Mouse (Mus musculus): ENCODE results near the gene Trim30d.
"Not testable (repeated sequence)": the region's sequence is repeated elsewhere in the genome, so short reads cannot be mapped to it uniquely, and the experiment has no call there.

Gene Trim30d

GRCm38 (mm10) chr7:104507421-104508065, at the start of gene Trim30d:
TSS of gene Trim30d (minus strand) at chr7:104507849.
- not testable (repeated sequence) for DNase-seq (ENCODE audit: low spot score)

DNA sequence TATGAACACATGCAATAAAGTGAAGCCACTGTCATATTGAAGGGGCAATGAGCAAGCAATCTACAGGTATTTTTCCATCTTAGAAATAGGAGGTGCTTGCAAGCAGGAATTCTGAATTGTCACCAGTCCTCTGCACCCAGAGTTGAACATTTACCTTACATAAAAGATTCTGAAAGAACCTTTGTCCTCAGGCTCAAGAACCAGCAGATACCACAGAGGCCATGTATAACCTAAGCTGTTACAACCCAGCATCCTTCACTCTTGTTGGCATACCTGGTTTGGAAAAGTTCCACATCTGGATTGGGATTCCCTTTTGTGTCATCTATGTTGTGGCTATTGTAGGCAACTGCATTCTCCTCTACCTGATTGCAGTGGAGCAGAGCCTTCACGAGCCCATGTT, 45.1 kb upstream of the Trim30d start:
- DNase-seq (ENCODE audit: low spot score) = no peak

GRCm38 (mm10) chr7:104549833-104550232, 42.2 kb upstream of the Trim30d start, which contains the start of gene Olfr651:
TSS of gene Olfr651 (plus strand) at chr7:104550133.
- no peak for DNase-seq (ENCODE audit: low spot score)

DNA sequence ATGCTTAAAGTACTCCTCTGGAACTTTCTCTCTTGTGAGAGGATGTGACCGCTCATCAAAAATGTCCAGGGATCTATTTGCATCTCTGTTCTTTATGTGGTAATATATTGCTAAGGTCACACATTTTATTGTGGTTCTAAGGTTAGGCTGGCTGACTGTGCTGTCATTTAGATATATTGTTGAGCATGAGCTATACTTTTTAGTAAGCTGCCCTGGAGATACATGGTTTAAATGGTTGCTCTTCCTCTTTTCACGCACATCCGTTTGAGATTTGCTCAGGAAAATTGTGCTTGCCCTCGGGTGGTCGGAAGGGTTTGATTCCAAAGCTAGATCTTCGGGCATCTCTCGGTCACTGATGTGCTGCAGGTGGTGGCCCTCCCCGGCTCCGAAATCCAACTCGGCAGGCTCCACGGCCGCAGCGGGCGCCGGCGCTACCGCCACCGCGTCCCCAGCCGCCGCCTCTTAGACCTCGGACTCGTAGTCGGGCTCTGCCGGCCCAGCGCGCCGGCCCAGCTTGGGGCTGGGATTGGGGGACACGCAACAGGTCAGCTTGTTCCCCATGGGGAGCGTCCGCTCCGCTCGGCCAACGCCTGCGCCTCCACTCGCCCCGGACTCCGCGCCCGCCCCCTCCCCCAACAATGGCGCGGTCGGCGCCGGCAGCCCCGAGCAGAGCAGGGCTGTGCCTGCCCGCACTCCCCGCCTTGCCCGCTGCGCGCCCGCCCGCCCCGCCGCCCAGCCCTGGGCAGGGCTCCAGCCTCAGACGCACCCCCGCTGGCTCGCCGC, 5.9 kb downstream of the Trim30d start:
- peak; percentile 36 for DNase-seq (ENCODE audit: low spot score)

DNA sequence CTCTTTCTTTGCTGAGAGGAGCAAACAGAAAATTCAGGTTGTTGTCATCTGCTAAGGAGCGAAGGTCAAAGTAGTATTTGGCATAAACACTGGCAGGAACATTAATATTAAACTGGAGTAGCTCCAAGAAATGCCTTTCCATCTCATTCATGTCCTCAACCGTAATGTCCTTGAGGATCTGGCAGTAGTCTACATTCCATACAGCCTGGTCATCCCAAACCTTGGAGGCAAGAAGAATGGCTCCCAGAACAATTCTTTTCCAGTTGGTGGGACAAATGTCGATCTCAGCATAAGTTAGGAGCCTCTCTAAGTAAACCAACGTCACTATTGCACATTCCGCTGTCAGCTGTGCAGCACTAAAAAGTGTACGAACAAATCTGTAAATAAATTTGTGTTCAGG, 6.5 kb downstream of the Trim30d start:
- not testable (repeated sequence) for DNase-seq (ENCODE audit: low spot score)

- not testable (repeated sequence) for DNase-seq (ENCODE audit: low spot score)
Measured at GRCm38 (mm10) chr7:104499464-104499863, 8.2 kb downstream of the Trim30d start.

DNA sequence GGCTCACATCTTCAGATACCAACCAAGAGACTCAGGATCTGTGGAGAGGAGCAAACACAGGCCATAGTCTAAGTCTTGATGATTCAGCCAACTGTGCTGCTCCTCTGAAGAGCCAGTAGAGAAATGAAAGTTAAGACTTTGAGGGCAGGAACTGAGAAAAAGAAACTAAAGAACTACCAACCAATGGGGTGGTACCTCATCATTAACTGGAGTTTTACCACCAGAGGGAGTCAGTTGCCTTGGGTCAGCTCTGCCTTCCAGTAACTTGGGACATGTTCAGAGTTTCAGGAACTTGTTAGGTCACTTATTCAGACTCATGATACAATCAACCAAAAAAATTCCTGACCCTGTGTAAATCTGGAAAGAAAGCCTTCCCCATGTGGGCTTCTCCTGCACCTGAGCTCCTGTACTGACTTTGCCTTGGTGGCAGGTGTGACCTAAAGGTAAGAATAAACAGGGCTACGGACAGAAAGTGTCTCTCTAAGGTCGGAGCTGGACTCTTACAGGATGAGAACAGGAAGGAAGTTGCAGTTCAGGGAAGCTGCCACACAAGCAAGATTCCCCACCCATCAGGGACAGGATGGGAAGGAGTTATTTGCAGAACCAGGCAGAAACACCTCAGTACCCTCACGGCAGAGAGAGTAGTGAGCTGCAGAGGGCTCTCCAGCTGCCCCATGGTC, 42.4 kb downstream of the Trim30d start, which contains the start of gene Trim30a:
Gene Trim30a (minus strand): TSS at position 129 of the 680 bp plus-strand sequence.
- DNase-seq (ENCODE audit: low spot score) = peak; percentile 1

DNA sequence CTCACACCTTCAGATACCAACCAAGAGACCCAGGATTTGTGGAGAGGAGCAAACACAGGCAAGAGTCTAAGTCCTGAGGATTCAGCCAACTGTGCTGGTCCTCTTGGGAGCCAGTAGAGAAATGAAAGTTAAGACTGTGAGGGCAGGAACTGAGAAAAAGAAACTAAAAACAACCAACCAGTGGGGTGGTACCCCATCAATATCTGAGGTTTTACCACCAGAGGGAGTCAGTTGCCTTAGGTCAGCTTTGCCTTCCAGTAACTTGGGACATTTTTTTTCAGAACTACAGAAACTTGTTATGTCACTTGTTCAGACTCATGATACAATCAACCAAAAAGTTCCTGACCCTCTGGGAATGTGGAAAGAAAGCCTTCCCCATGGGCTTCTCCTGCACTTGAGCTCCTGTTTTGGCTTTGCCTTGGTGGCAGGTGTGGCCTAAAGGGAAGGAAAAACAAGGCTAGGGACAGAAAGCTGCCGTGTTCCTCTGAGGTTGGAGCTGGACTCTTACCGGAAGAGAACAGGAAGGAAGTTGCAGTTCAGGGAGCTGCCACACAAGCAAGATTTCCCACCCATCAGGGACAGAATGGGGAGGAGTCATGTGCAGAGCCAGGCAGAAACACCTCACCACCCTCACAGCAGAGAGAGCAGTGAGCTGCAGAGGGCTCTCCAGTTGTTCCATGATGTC, 61.5 kb downstream of the Trim30d start:
- DNase-seq (ENCODE audit: low spot score) = peak; percentile 13

All from embryo, embryonic 10.5 days (tissue).